Mouse (Mus musculus) cerebral cortex, adult 2 months (tissue): Measurements from ENCODE around the gene Wdr24.

Experiments used
- WGBS: fragments of 180-500 bp; shearing (Covaris S2); methylation state at CpG from one replicate; pipeline ENCODE4 v1.1.7; 2018; 5-methylcytosine and 5-hydroxymethylcytosine counted together

Wdr24 gene

GRCm38 (mm10) chr17:25831451-25832281 lies 8.2 kb downstream of the Wdr24 start:
- 41% methylated on average over 21 of the region's 21 CpGs for WGBS

- WGBS = under 1% methylated on average over 77 of the region's 77 CpGs
These were observed 9.2 kb downstream of the Wdr24 start for GRCm38 (mm10) chr17:25832436-25833290.

GRCm38 (mm10) chr17:25833291-25833663 lies 9.8 kb downstream of the Wdr24 start, which contains the start of gene Stub1:
TSS of gene Stub1 (minus strand) at chr17:25833404.
- 1% methylated on average over 24 of the region's 24 CpGs for WGBS

GRCm38 (mm10) chr17:25833961-25834594 lies 10.7 kb downstream of the Wdr24 start:
- 25% methylated on average over 6 of the region's 6 CpGs for WGBS

GRCm38 (mm10) chr17:25834595-25835222 lies 11.3 kb downstream of the Wdr24 start:
- 74% methylated on average over 12 of the region's 12 CpGs for WGBS

GRCm38 (mm10) chr17:25835301-25835700 lies 11.9 kb downstream of the Wdr24 start:
- WGBS = 91% methylated on average over 7 of the region's 7 CpGs

- 94% methylated on average over 16 of the region's 16 CpGs for WGBS
These were observed 12.4 kb downstream of the Wdr24 start for GRCm38 (mm10) chr17:25835816-25836215.

- 11% methylated on average over 23 of the region's 23 CpGs for WGBS
These were observed 13.1 kb downstream of the Wdr24 start for GRCm38 (mm10) chr17:25836397-25837075.

GRCm38 (mm10) chr17:25837076-25837410 lies 13.6 kb downstream of the Wdr24 start, which contains the start of gene Rhbdl1:
TSS of gene Rhbdl1 (minus strand) at chr17:25837295.
- 3% methylated on average over 29 of the region's 29 CpGs for WGBS

- 22% methylated on average over 3 of the region's 3 CpGs for WGBS
These were observed 14.1 kb downstream of the Wdr24 start for GRCm38 (mm10) chr17:25837533-25837932.

GRCm38 (mm10) chr17:25838904-25839303 lies 15.5 kb downstream of the Wdr24 start:
- WGBS = 84% methylated on average over 4 of the region's 4 CpGs

- 77% methylated on average over 14 of the region's 14 CpGs for whole genome bisulfite sequencing
These were observed 16.2 kb downstream of the Wdr24 start for GRCm38 (mm10) chr17:25839455-25840235.

- WGBS = 96% methylated on average over 6 of the region's 6 CpGs
These were observed 17.1 kb downstream of the Wdr24 start for GRCm38 (mm10) chr17:25840519-25840918.

- 91% methylated on average over 22 of the region's 22 CpGs for WGBS
These were observed 17.9 kb downstream of the Wdr24 start, which contains the start of gene Gm20683 for GRCm38 (mm10) chr17:25841117-25841880. TSS of gene Gm20683 (minus strand) at chr17:25841763.

- WGBS = 56% methylated on average over 3 of the region's 3 CpGs
These were observed 19.1 kb downstream of the Wdr24 start for GRCm38 (mm10) chr17:25842509-25842908.

- 88% methylated on average over 4 of the region's 4 CpGs for WGBS
These were observed 19.7 kb downstream of the Wdr24 start for GRCm38 (mm10) chr17:25843122-25843521.

- 1% methylated on average over 38 of the region's 38 CpGs for WGBS
These were observed 20.4 kb downstream of the Wdr24 start for GRCm38 (mm10) chr17:25843636-25844395.

GRCm38 (mm10) chr17:25844396-25844901 lies 21.0 kb downstream of the Wdr24 start, which contains the start of gene Rhot2:
TSS of gene Rhot2 (minus strand) at chr17:25844851.
- WGBS = under 1% methylated on average over 21 of the region's 21 CpGs
